Mouse (Mus musculus): ENCODE data around the gene Rgs3. TPM values are rescaled to one million over a fixed set of nuclear protein-coding genes. Genes with fewer than 3 reads are reported as not detected.
A peak's percentile ranks its signal among the peaks of the same experiment; 100 is the strongest.

The Rgs3 gene
- total RNA-seq, 2 experiments from 2014 or later = 20.1 to 32.8 TPM

GRCm38 (mm10) chr4:62693839-62694238 is 134.2 kb downstream of the Rgs3 start:
- DNase-seq = peak; percentile 69

- DNase-seq = no peak
Observed at GRCm38 (mm10) chr4:62694703-62695439, 135.2 kb downstream of the Rgs3 start.

GRCm38 (mm10) chr4:62695523-62695922 is 135.9 kb downstream of the Rgs3 start:
- DNase-seq = no peak

GRCm38 (mm10) chr4:62695946-62696345 is 136.3 kb downstream of the Rgs3 start:
- DNase-seq = peak; percentile 47

GRCm38 (mm10) chr4:62696699-62697404 is 137.2 kb downstream of the Rgs3 start:
- DNase-seq = peak; percentile 65

- peak; percentile 92 for DNase-seq
Observed at GRCm38 (mm10) chr4:62697469-62697868, 137.8 kb downstream of the Rgs3 start.

GRCm38 (mm10) chr4:62698521-62698920 is 138.9 kb downstream of the Rgs3 start:
- no peak for DNase-seq

GRCm38 (mm10) chr4:62699191-62699812 is 139.7 kb downstream of the Rgs3 start:
- DNase-seq = peak; percentile 91

GRCm38 (mm10) chr4:62700426-62700825 is 140.8 kb downstream of the Rgs3 start:
- no peak for DNase-seq

GRCm38 (mm10) chr4:62703151-62703550 is 143.5 kb downstream of the Rgs3 start:
- DNase-seq = peak; percentile 5

GRCm38 (mm10) chr4:62704204-62704603 is 144.6 kb downstream of the Rgs3 start:
- DNase-seq = peak; percentile 8

- no peak for DNase-seq
Observed at GRCm38 (mm10) chr4:62705013-62705412, 145.4 kb downstream of the Rgs3 start.

- no peak for DNase-seq
Observed at GRCm38 (mm10) chr4:62705749-62706148, 146.1 kb downstream of the Rgs3 start.

- DNase-seq = no peak
Observed at GRCm38 (mm10) chr4:62708084-62708483, 148.4 kb downstream of the Rgs3 start.

- no peak for DNase-seq
Observed at GRCm38 (mm10) chr4:62708994-62709393, 149.3 kb downstream of the Rgs3 start.

GRCm38 (mm10) chr4:62709448-62709847 is 149.8 kb downstream of the Rgs3 start:
- DNase-seq = no peak

GRCm38 (mm10) chr4:62711159-62711558 is 151.5 kb downstream of the Rgs3 start:
- no peak for DNase-seq

GRCm38 (mm10) chr4:62711582-62711981 is 151.9 kb downstream of the Rgs3 start:
- no peak for DNase-seq

GRCm38 (mm10) chr4:62720861-62721260 is 161.2 kb downstream of the Rgs3 start:
- no peak for DNase-seq

GRCm38 (mm10) chr4:62722021-62722426 is 162.4 kb downstream of the Rgs3 start:
- DNase-seq = no peak

- DNase-seq = no peak
Observed at GRCm38 (mm10) chr4:62723795-62724194, 164.1 kb downstream of the Rgs3 start.

GRCm38 (mm10) chr4:62726282-62726937 is 166.8 kb downstream of the Rgs3 start:
- no peak for DNase-seq

All from gastrocnemius, postnatal 10 days (tissue).